Mouse (Mus musculus): ENCODE measurements at regions not wholly inside any gene's neighbourhood (a gene's known extent, or its start where the extent isn't known, plus 50 kb on each side); places are given as distances from the start of the nearest gene placed in this dataset.

DNA sequence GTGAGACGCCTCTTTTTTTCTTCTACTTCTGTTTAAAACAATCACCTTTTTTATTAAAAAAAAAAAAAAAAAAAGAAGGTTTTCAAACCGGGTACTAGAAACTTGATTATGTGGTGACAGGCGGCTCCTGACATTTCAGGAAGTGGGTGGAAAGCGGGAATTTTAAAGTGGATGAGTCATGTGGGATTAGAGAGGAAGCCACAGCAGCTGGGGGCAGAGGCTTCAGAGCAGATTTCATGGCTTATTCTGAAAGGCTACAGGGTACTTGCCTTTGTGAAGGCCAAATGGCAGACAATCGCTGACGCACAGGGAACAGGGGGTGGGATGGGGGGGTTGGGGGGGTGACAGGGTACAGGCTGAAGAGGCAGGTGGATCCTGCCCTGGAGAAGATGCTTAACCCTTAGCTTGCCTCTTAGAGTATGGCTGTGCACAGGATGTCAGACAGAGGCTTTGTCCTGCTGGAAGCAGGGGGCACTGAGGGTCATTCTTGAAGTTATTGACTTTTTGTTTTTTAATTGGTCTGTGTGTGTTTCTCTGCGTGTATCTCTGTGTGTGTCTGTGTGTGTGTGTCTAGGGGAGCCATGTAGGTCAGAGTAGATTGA lies 81.4 kb upstream of the Zfp831 start:
- Histone ChIP-seq H3K36me3 (ENCODE audit: control insufficient read depth, insufficient read depth, low read length, poor library complexity, severe bottlenecking) (no peaks in the 10 kb centered on the region), H3K27me3 (ENCODE audit: control insufficient read depth, insufficient read depth, low read length, poor library complexity, severe bottlenecking) (no peaks in the 10 kb centered on the region), H3K4me1 (ENCODE audit: control insufficient read depth, insufficient read depth, low read length) (no peaks in the 10 kb centered on the region), H3K27ac (ENCODE audit: insufficient read depth, low read length) (no peak overlapping the region), H3K4me3 (ENCODE audit: low read depth, low read length) (no peak overlapping the region), H3K9me3 (replicated peaks; ENCODE audit: control insufficient read depth, insufficient read depth, low read length, poor library complexity, severe bottlenecking) (no peaks in the 10 kb centered on the region), H3K9ac (ENCODE audit: low read depth, poor library complexity, severe bottlenecking) (no peak overlapping the region)
- TF ChIP-seq CTCF (IDR thresholded peaks at IDR 0.05; ENCODE audit: low read depth, low read length) (no peak), POLR2A (IDR thresholded peaks at IDR 0.05; ENCODE audit: insufficient read depth, low read length) (no peak), EP300 (IDR thresholded peaks at IDR 0.05; ENCODE audit: insufficient read depth, low read depth, low read length) (no peak)

DNA sequence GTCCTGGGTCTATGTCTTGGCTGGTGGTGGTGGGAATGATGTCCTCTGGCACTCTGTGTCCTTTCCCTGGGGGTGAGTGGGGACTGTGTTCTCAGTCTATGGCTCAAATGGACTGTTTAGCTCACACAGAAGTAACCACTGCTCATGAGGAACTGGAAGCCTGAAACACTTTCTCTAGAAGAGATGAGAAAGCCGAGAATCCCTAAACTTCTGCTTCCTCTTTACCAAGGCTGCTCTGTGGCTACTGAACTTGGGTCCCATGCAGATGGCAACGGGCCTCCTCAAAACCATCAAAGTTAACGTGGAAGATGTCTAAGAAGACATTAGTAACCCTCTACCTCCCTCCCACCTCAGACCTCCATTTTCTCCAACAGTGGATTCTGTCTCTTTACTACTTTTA lies 79.4 kb upstream of the Zfp831 start:
- Histone ChIP-seq H3K4me1 (ENCODE audit: control insufficient read depth, insufficient read depth, low read length) (no peaks in the 10 kb centered on the region), H3K27ac (ENCODE audit: insufficient read depth, low read length) (no peak overlapping the region), H3K36me3 (ENCODE audit: control insufficient read depth, insufficient read depth, low read length, poor library complexity, severe bottlenecking) (no peaks in the 10 kb centered on the region), H3K27me3 (ENCODE audit: control insufficient read depth, insufficient read depth, low read length, poor library complexity, severe bottlenecking) (no peaks in the 10 kb centered on the region), H3K9me3 (replicated peaks; ENCODE audit: control insufficient read depth, insufficient read depth, low read length, poor library complexity, severe bottlenecking) (no peaks in the 10 kb centered on the region), H3K9ac (ENCODE audit: low read depth, poor library complexity, severe bottlenecking) (no peak overlapping the region), H3K4me3 (ENCODE audit: low read depth, low read length) (no peak overlapping the region)
- TF ChIP-seq CTCF (IDR thresholded peaks at IDR 0.05; ENCODE audit: low read depth, low read length): no peak
- TF ChIP-seq POLR2A (IDR thresholded peaks at IDR 0.05; ENCODE audit: insufficient read depth, low read length): no peak
- no peak for TF ChIP-seq EP300 (IDR thresholded peaks at IDR 0.05; ENCODE audit: insufficient read depth, low read depth, low read length)

DNA sequence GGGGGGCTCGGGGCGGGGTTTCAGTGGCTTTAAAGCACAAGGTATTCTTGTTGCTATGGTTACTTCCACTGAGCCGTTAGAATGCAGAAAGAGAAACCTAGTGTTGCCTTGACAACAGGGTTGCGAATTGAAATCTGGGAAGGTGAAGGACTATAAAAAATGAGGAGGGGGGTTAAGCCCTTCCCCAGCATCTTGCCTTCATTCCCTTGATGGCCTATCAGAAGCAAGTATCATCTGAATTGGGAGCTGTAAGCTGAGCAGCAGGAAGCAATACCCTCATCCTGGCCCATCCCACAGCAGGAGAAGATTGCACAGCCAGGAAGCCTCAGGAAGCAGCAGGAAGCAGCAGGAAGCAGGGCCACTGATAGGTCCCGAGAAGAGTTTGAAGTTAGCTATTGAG lies 78.5 kb upstream of the Zfp831 start:
- H3K4me3 ChIP-seq (ENCODE audit: low read depth, low read length): no peak overlapping the region
- TF ChIP-seq EP300 (IDR thresholded peaks at IDR 0.05; ENCODE audit: insufficient read depth, low read depth, low read length) (no peak), POLR2A (IDR thresholded peaks at IDR 0.05; ENCODE audit: insufficient read depth, low read length) (no peak), CTCF (IDR thresholded peaks at IDR 0.05; ENCODE audit: low read depth, low read length) (no peak)
- H3K36me3 ChIP-seq (ENCODE audit: control insufficient read depth, insufficient read depth, low read length, poor library complexity, severe bottlenecking): no peaks in the 10 kb centered on the region
- no peak overlapping the region for H3K9ac ChIP-seq (ENCODE audit: low read depth, poor library complexity, severe bottlenecking)
- no peaks in the 10 kb centered on the region for H3K27me3 ChIP-seq (ENCODE audit: control insufficient read depth, insufficient read depth, low read length, poor library complexity, severe bottlenecking)
- H3K4me1 ChIP-seq (ENCODE audit: control insufficient read depth, insufficient read depth, low read length): no peaks in the 10 kb centered on the region
- H3K9me3 ChIP-seq (replicated peaks; ENCODE audit: control insufficient read depth, insufficient read depth, low read length, poor library complexity, severe bottlenecking): no peaks in the 10 kb centered on the region
- H3K27ac ChIP-seq (ENCODE audit: insufficient read depth, low read length): no peak overlapping the region

DNA sequence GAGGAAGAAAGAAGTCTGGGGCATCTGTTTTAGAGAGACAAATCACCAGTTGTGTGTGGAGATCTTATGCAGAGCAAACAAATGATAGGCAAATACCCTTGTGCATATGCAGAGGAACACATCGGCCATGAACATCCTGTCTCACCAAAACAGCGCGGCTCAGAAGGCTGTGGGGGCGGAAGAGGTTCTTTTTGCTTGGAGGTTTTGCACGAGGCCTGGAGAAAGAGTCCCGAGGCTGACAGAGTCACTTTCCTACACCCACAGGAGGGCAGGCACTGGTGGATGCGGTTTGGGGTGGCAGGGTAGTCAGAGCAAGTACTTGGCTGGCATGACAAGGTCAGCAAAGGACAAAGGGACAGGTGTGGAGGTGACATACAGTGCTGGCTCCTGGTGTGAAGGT lies 77.4 kb upstream of the Zfp831 start:
- H3K27ac ChIP-seq (ENCODE audit: insufficient read depth, low read length): no peak overlapping the region
- TF ChIP-seq EP300 (IDR thresholded peaks at IDR 0.05; ENCODE audit: insufficient read depth, low read depth, low read length) (no peak), POLR2A (IDR thresholded peaks at IDR 0.05; ENCODE audit: insufficient read depth, low read length) (no peak), CTCF (IDR thresholded peaks at IDR 0.05; ENCODE audit: low read depth, low read length) (no peak)
- H3K27me3 ChIP-seq (ENCODE audit: control insufficient read depth, insufficient read depth, low read length, poor library complexity, severe bottlenecking): no peaks in the 10 kb centered on the region
- no peaks in the 10 kb centered on the region for H3K9me3 ChIP-seq (replicated peaks; ENCODE audit: control insufficient read depth, insufficient read depth, low read length, poor library complexity, severe bottlenecking)
- H3K4me3 ChIP-seq (ENCODE audit: low read depth, low read length): no peak overlapping the region
- no peak overlapping the region for H3K9ac ChIP-seq (ENCODE audit: low read depth, poor library complexity, severe bottlenecking)
- no peaks in the 10 kb centered on the region for H3K36me3 ChIP-seq (ENCODE audit: control insufficient read depth, insufficient read depth, low read length, poor library complexity, severe bottlenecking)
- H3K4me1 ChIP-seq (ENCODE audit: control insufficient read depth, insufficient read depth, low read length): no peaks in the 10 kb centered on the region

DNA sequence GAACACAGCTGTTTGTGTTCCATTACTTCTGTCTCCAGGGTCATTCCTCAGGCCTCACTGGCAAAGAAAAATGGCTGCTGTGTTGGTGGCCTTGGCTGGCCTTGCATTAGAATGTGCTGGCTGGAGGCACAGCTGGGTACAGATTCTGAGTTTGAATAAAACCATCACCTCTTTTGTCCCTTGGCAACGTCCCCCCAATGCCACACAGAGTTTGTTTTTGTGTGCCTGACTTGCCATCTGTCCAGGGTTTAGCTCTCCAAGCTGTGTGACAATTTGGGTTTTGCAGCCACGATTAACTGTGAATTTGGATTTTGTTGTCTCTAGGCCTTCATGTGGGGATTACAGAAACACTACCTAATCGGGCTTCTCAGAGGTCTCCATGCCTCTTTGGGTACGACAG lies 76.6 kb upstream of the Zfp831 start:
- Histone ChIP-seq H3K36me3 (ENCODE audit: control insufficient read depth, insufficient read depth, low read length, poor library complexity, severe bottlenecking) (no peaks in the 10 kb centered on the region), H3K27me3 (ENCODE audit: control insufficient read depth, insufficient read depth, low read length, poor library complexity, severe bottlenecking) (no peaks in the 10 kb centered on the region), H3K9me3 (replicated peaks; ENCODE audit: control insufficient read depth, insufficient read depth, low read length, poor library complexity, severe bottlenecking) (no peaks in the 10 kb centered on the region), H3K9ac (ENCODE audit: low read depth, poor library complexity, severe bottlenecking) (no peak overlapping the region), H3K4me3 (ENCODE audit: low read depth, low read length) (no peak overlapping the region), H3K27ac (ENCODE audit: insufficient read depth, low read length) (no peak overlapping the region), H3K4me1 (ENCODE audit: control insufficient read depth, insufficient read depth, low read length) (no peaks in the 10 kb centered on the region)
- TF ChIP-seq CTCF (IDR thresholded peaks at IDR 0.05; ENCODE audit: low read depth, low read length) (no peak), EP300 (IDR thresholded peaks at IDR 0.05; ENCODE audit: insufficient read depth, low read depth, low read length) (no peak), POLR2A (IDR thresholded peaks at IDR 0.05; ENCODE audit: insufficient read depth, low read length) (no peak)

DNA sequence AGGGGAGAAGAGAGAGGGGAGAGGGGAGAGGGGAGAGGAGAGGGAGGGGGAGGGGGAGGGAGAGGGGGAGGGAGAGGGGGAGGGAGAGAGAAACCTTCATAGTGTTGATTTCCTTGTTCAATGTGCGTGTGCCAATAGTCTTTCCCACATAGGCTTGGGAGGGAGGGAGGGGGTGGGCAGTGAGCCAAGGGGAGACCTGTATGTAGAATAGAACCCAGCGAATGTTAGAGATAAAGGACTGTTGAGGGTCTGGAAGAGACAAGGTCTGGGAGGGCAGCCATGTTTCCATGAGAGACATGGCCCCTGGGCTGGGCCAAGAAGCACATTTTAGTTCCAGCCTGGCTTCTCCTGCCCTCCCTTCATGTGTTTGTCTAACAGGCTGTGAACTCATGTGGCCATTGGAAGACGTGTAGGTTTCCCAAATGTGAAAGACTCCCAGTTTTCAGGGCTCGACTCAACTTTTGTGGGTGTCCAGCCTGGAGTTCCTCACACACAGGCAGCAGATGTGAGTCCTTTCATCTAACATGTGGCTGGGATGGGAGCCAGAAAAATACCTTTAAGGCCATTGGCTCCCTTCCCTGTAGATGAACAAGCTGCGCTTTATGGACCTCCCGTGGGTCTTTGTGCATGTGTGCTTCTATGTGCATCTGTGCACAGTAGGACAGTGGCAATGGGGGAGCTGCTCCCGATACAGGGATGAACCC lies 68.4 kb upstream of the Zfp831 start:
- no peaks in the 10 kb centered on the region for H3K36me3 ChIP-seq (ENCODE audit: control insufficient read depth, insufficient read depth, low read length, poor library complexity, severe bottlenecking)
- no peak overlapping the region for H3K4me3 ChIP-seq (ENCODE audit: low read depth, low read length)
- H3K27me3 ChIP-seq (ENCODE audit: control insufficient read depth, insufficient read depth, low read length, poor library complexity, severe bottlenecking): no peaks in the 10 kb centered on the region
- H3K27ac ChIP-seq (ENCODE audit: insufficient read depth, low read length): no peak overlapping the region
- no peaks in the 10 kb centered on the region for H3K9me3 ChIP-seq (replicated peaks; ENCODE audit: control insufficient read depth, insufficient read depth, low read length, poor library complexity, severe bottlenecking)
- H3K9ac ChIP-seq (ENCODE audit: low read depth, poor library complexity, severe bottlenecking): no peak overlapping the region
- no peak for TF ChIP-seq POLR2A (IDR thresholded peaks at IDR 0.05; ENCODE audit: insufficient read depth, low read length)
- TF ChIP-seq CTCF (IDR thresholded peaks at IDR 0.05; ENCODE audit: low read depth, low read length): no peak
- TF ChIP-seq EP300 (IDR thresholded peaks at IDR 0.05; ENCODE audit: insufficient read depth, low read depth, low read length): no peak
- no peaks in the 10 kb centered on the region for H3K4me1 ChIP-seq (ENCODE audit: control insufficient read depth, insufficient read depth, low read length)
